Mouse (Mus musculus): ENCODE results near the gene Lrig1. TPM values are rescaled to one million over a fixed set of nuclear protein-coding genes. Genes with fewer than 3 reads are reported as not detected.

The Lrig1 gene
- polyA plus RNA-seq, 1 experiment from 2014 or later = 11.4 TPM

DNA sequence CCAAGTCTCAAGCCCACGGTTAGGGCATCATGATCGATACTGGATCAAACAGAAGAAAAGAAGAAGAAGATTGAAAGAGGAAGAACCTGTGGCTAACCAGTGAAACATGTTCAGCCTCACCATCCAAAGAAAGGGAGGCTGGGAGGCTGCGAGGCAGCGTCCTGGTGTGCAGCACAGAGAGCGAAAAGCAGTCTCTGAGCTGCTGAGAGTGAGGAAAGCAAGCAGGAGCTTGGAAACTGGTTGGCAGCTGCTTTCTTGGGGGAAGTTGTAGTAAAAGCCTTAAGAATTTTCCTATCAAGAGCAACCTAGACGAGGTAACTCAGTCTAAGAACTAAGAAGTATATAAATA lies 17.7 kb downstream of the Lrig1 start:
- no peaks in the 10 kb centered on the region for H3K9me3 ChIP-seq
- 56% methylated on average over 6 of the region's 6 CpGs for WGBS
- H3K4me3 ChIP-seq (replicated peaks) = no peak overlapping the region
- no peak for ATAC-seq
- H3K36me3 ChIP-seq = no peaks in the 10 kb centered on the region
- H3K27me3 ChIP-seq = no peaks in the 10 kb centered on the region
- 0 out of 2 replicates have a peak overlapping the region, but pooled peaks have one; percentile 5 for H3K4me2 ChIP-seq (replicated peaks)
- H3K9ac ChIP-seq (replicated peaks) = 0 out of 2 replicates have a peak overlapping the region, but pooled peaks have one; percentile 1
- peaks cover 61% of the 10 kb centered on the region for H3K4me1 ChIP-seq (replicated peaks)
- 0 out of 2 replicates have a peak overlapping the region, but pooled peaks have one; percentile 3 for H3K27ac ChIP-seq

DNA sequence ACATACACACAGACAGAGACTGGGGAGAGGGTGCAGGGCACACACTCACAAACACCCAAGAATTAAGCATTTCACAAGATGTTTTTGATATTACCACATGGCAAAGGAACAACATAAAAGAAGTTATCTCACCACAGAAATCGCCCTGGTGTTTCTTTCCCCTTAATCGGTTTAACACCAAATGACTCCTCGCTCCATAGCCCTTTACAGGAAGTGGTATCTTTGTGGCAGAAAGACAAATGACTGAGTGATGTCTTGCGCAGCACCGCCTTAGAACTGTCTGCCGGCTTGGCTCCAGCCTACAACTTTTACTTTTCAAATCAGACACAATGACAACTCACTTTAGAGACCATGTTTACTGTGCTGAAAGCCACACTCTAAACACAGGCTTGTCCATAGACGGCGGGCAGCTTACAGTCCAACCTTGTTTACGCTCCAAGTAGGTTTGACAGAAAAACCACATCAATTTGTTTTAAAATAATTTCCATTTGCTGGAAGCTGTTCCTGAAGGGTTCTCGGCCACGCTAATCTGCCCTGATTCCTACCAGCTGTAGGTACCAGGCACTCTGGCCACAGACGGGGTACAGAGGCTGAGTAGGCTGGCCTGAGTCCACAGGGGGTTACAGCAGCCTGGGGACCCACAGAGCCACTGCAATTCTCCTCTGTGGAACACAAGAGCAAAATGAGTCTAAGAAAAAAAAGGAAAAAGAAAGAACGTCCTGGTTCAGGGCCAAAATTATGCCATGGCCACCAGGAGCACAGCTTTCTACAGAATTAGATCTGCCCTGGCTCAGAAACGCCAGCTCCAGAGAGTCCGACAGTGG lies 18.3 kb downstream of the Lrig1 start:
- Histone ChIP-seq H3K36me3 (no peaks in the 10 kb centered on the region), H3K4me3 (replicated peaks) (no peak overlapping the region), H3K9ac (replicated peaks) (0 out of 2 replicates have a peak overlapping the region, but pooled peaks have one; percentile 1), H3K4me1 (replicated peaks) (peaks cover 67% of the 10 kb centered on the region), H3K4me2 (replicated peaks) (0 out of 2 replicates have a peak overlapping the region, but pooled peaks have one; percentile 5), H3K27ac (0 out of 2 replicates have a peak overlapping the region, but pooled peaks have one; percentile 3), H3K9me3 (no peaks in the 10 kb centered on the region), H3K27me3 (no peaks in the 10 kb centered on the region)
- 58% methylated on average over 15 of the region's 15 CpGs for WGBS
- ATAC-seq = no peak

DNA sequence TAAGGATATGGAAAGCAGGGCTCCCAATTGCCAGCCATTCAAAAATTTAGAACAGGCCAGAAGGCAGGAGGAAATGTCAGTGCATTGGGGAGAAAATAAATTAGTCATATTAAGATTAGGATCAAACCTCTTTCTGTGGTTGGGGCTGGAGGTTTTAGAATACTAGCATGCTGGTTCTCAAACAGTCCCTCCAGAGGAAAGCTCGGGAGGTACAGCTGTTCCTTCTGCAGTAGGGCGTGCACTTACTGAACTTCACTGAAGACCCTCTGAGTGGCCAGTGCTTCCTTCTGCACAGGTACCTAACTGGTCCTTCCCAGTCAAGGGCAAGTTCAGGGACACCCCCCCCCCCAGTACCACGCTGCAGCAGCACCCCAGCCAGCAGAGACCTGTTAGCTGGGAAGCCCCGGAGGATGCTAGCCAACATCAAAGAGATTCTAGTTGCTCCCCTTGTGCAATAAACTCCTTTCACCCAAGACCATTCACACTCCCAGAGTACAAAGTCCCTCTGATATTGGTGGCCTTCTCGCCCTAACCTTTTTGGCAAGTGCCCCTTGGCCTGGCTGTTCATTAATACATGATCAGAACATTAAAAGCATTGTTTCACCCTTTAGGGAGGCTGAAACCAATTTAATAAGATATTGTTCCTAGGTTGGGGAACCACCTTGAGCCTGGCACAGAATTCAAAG lies 19.1 kb downstream of the Lrig1 start:
- Histone ChIP-seq H3K36me3 (no peaks in the 10 kb centered on the region), H3K9ac (replicated peaks) (no peak overlapping the region), H3K4me1 (replicated peaks) (peaks cover 75% of the 10 kb centered on the region), H3K27me3 (no peaks in the 10 kb centered on the region), H3K4me2 (replicated peaks) (no peak overlapping the region), H3K27ac (no peak overlapping the region), H3K9me3 (no peaks in the 10 kb centered on the region), H3K4me3 (replicated peaks) (no peak overlapping the region)
- no peak for ATAC-seq
- 68% methylated on average over 5 of the region's 5 CpGs for WGBS

DNA sequence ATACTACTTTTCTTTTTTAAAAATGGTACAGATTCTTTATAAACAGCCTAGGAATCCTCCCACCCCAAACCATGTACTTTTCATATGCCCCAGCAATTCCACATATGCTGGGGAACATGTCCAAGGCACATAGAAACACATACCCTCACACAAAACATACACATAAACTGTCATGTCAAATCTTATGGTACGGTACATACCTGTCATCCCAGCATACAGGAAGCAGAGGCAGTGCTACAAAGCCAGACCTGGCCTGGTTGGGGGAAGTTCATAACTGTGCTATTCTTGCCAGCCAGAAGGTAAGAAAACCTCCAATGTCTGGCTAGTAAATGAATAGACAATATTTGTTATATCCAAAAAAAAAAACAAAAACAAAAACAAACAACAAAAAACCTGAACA lies 20.7 kb downstream of the Lrig1 start:
- Histone ChIP-seq H3K4me1 (replicated peaks) (peaks cover 76% of the 10 kb centered on the region), H3K9ac (replicated peaks) (no peak overlapping the region), H3K27ac (no peak overlapping the region), H3K4me2 (replicated peaks) (no peak overlapping the region), H3K4me3 (replicated peaks) (no peak overlapping the region), H3K36me3 (no peaks in the 10 kb centered on the region), H3K9me3 (no peaks in the 10 kb centered on the region), H3K27me3 (no peaks in the 10 kb centered on the region)
- no peak for ATAC-seq
- 90% methylated on average over 1 of the region's 1 CpGs for WGBS

DNA sequence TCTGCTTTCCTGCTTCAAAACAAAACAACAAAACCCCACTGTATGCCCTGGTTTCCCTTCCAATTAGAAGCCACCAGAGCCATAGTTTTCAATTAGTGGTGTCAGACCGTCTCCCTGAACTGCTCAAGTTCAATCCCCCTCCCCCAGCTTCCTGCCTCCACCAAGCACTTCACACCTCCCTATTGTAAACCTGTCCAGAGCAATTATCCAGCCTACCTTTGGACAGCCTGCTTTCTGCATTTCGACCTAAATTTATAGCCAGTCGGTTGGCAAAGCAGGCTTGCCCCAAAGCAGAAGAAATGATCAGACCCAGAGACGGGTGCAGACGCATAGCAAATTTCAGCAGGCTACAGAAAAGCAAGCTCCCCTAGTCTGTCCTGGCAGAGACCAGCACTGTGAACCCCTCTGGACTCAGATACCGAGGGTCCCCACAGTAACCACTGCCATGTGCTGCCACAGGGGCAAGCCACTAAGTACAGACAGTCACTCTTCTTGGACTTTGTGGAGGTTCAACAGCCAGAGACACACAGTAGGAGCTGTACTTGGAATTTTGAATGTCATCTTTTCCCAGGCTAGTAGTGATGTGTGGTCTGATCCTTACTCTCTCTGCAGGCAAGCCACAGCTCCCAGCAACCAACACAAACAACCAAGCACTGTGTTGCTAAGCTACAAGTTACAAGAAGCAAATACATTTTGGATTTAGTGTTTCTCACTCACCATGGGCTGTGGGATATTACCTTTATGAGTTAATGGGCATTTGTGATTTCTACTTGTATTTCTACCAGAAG lies 21.4 kb downstream of the Lrig1 start:
- 37% methylated on average over 6 of the region's 6 CpGs for WGBS
- Histone ChIP-seq H3K27ac (no peak overlapping the region), H3K4me2 (replicated peaks) (no peak overlapping the region), H3K4me3 (replicated peaks) (no peak overlapping the region), H3K9me3 (no peaks in the 10 kb centered on the region), H3K4me1 (replicated peaks) (peaks cover 78% of the 10 kb centered on the region), H3K36me3 (no peaks in the 10 kb centered on the region), H3K27me3 (no peaks in the 10 kb centered on the region), H3K9ac (replicated peaks) (no peak overlapping the region)
- no peak for ATAC-seq

- Histone ChIP-seq H3K4me3 (replicated peaks) (no peak overlapping the region), H3K9ac (replicated peaks) (no peak overlapping the region), H3K9me3 (no peaks in the 10 kb centered on the region), H3K27ac (no peak overlapping the region), H3K36me3 (no peaks in the 10 kb centered on the region), H3K4me1 (replicated peaks) (peaks cover 77% of the 10 kb centered on the region), H3K4me2 (replicated peaks) (no peak overlapping the region), H3K27me3 (no peaks in the 10 kb centered on the region)
- no peak for ATAC-seq
- WGBS = 55% methylated on average over 3 of the region's 3 CpGs
These were observed 22.5 kb downstream of the Lrig1 start for GRCm38 (mm10) chr6:94677448-94677847.

DNA sequence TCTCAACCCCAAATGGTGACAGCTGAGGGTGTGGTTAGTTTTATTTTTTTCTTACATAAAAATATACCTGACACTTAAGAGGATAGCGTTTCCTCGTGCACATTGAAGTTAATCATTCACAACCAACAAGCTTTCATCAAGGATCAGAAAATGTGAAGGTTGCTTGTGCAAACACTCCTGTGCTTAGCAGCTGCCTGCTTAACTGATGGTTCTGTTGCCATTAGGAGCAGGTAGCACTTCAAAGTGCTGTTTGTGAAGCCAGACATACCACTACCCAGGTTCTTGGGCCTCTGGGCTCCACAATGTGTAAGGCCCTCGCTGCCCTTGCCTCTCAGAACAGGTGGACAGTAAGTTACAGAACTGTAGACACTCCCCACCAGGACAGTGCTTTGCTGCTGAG lies 23.1 kb downstream of the Lrig1 start:
- no peaks in the 10 kb centered on the region for H3K9me3 ChIP-seq
- WGBS = 77% methylated on average over 3 of the region's 3 CpGs
- no peaks in the 10 kb centered on the region for H3K36me3 ChIP-seq
- peaks cover 71% of the 10 kb centered on the region for H3K4me1 ChIP-seq (replicated peaks)
- no peak for ATAC-seq
- no peak overlapping the region for H3K27ac ChIP-seq
- H3K4me3 ChIP-seq (replicated peaks) = no peak overlapping the region
- H3K9ac ChIP-seq (replicated peaks) = no peak overlapping the region
- no peak overlapping the region for H3K4me2 ChIP-seq (replicated peaks)
- no peaks in the 10 kb centered on the region for H3K27me3 ChIP-seq

DNA sequence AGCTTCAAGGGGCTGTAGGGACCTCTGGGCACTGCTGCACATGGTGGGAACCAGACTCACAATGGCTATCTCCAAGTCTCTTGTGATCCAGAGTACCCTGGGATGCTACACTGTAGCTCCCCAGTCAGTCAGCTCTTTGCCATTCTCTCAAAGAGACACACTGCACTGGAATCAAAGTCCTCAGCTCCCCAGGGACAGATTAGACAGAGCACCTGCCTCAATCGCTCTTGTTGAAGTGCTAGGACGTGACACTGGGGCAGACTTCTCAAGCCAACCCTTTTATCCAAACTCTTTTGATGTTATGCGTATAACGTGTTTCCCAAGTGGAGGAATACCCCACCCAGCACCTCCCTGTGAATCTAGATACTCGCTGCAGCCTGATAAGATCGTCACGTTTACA lies 23.7 kb downstream of the Lrig1 start:
- no peaks in the 10 kb centered on the region for H3K9me3 ChIP-seq
- no peak overlapping the region for H3K27ac ChIP-seq
- no peak overlapping the region for H3K4me2 ChIP-seq (replicated peaks)
- 34% methylated on average over 7 of the region's 7 CpGs for WGBS
- H3K4me1 ChIP-seq (replicated peaks) = peaks cover 66% of the 10 kb centered on the region
- no peaks in the 10 kb centered on the region for H3K36me3 ChIP-seq
- peak; percentile 46; the same call in 1 of the 2 replicates for ATAC-seq
- no peaks in the 10 kb centered on the region for H3K27me3 ChIP-seq
- no peak overlapping the region for H3K9ac ChIP-seq (replicated peaks)
- no peak overlapping the region for H3K4me3 ChIP-seq (replicated peaks)

- ATAC-seq = no peak
- Histone ChIP-seq H3K4me2 (replicated peaks) (no peak overlapping the region), H3K9ac (replicated peaks) (no peak overlapping the region), H3K36me3 (no peaks in the 10 kb centered on the region), H3K4me1 (replicated peaks) (peaks cover 64% of the 10 kb centered on the region), H3K4me3 (replicated peaks) (no peak overlapping the region), H3K27ac (no peak overlapping the region), H3K27me3 (no peaks in the 10 kb centered on the region), H3K9me3 (no peaks in the 10 kb centered on the region)
- WGBS = 91% methylated on average over 2 of the region's 2 CpGs
These were observed 27.5 kb downstream of the Lrig1 start for GRCm38 (mm10) chr6:94672426-94672825.

DNA sequence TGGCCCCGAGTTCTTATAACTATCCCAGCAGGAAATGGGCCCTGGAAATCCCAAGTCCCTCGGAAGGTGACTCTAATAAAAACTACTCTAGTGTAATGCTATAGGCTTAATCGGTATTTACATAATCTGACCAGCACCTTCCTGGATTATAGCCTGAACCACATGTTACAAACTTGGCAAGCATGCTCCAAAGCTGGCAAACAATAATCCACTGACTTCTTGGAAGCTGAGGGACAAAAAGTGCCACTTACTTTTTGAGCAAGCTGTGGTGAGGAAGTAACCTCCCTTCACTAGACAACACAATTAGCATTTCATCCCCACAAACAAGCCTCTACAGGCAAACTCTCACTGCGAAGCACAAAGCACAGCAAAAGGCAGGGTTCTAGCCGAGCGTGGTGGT lies 30.6 kb downstream of the Lrig1 start:
- H3K27me3 ChIP-seq = no peaks in the 10 kb centered on the region
- no peak overlapping the region for H3K9ac ChIP-seq (replicated peaks)
- no peaks in the 10 kb centered on the region for H3K36me3 ChIP-seq
- no peaks in the 10 kb centered on the region for H3K9me3 ChIP-seq
- peaks cover 50% of the 10 kb centered on the region for H3K4me1 ChIP-seq (replicated peaks)
- H3K4me3 ChIP-seq (replicated peaks) = no peak overlapping the region
- no peak overlapping the region for H3K27ac ChIP-seq
- H3K4me2 ChIP-seq (replicated peaks) = no peak overlapping the region
- whole genome bisulfite sequencing = 60% methylated on average over 6 of the region's 6 CpGs
- no peak for ATAC-seq

DNA sequence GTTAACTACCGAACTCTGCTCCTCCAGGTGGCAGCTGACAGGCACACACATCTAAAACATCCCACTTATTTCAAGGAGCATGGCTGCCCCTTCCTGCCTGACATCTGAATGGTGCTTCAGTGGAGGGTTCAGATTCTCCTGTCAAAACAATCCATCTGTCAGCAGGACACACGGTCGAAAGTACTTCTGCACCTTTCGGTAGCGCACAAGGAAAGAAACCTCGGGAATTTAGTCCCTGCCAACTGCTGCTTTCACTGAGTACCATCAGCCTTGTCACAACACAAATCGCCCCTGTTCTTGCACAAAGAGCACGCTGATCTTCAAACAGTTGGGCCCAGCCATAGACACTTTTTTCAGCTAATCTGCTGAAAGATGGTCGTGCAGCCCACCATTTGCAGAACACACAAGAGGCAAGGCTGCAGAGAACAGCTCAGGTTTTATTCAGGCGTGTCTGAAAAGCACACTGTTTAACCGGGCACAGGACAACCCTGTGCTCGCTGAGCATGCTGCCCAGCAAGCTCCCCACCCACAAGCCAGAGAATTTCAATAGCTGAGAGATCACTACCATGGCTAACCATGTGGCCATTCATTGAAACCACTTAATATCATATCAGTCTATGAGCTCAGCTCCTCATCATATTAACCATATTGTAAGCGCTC lies 31.6 kb downstream of the Lrig1 start:
- Histone ChIP-seq H3K9me3 (no peaks in the 10 kb centered on the region), H3K27ac (peak overlapping the region; percentile 37; the same call in 1 of the 2 replicates), H3K4me1 (replicated peaks) (peaks cover 39% of the 10 kb centered on the region), H3K4me3 (replicated peaks) (no peak overlapping the region), H3K9ac (replicated peaks) (no peak overlapping the region), H3K27me3 (no peaks in the 10 kb centered on the region), H3K4me2 (replicated peaks) (peak overlapping the region; percentile 25), H3K36me3 (no peaks in the 10 kb centered on the region)
- peak; percentile 43; the same call in 1 of the 2 replicates for ATAC-seq
- WGBS = 21% methylated on average over 13 of the region's 13 CpGs
